Mouse (Mus musculus): ENCODE measurements around the gene Olfr913. TPM values are rescaled to one million over a fixed set of nuclear protein-coding genes. Genes with fewer than 3 reads are reported as not detected.

Olfr913 gene
- not detected in 2 replicates for total RNA-seq (2014; fragmentation: Nextera tagmentation)
- not detected in 2 replicates for total RNA-seq (2017)

GRCm38 (mm10) chr9:38592459-38592858, at the start of gene Olfr913:
Gene Olfr913 (plus strand): TSS chr9:38592759.
- ATAC-seq (replicated peaks; ENCODE audit: low FRiP score, low TSS enrichment, poor library complexity, severe bottlenecking) = no peak

DNA sequence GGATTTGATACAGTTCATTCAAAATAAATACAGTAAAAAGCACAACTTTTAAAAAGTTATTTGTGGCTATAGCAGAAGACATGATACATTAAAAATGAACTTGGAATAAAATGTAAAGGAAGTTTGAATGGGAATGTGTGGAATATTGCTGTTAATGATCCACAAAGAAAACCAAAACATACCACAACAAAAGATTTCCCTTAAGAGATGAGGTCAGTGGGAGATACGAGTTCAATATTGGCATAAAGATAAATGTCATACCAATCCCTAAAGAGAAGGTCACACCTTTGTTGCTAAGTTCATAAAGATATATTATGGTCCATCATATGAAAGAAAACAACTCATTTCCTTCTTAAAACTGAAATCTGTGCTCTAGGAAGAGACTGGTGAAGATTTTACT, 12.7 kb upstream of the Olfr913 start, which contains the start of gene Olfr912:
Gene Olfr912 (plus strand): TSS at position 301 of the 400 bp plus-strand sequence.
- ATAC-seq (replicated peaks; ENCODE audit: low FRiP score, low TSS enrichment, poor library complexity, severe bottlenecking) = no peak

- no peak for ATAC-seq (replicated peaks; ENCODE audit: low FRiP score, low TSS enrichment, poor library complexity, severe bottlenecking)
These were observed 1.5 kb upstream of the Olfr913 start for GRCm38 (mm10) chr9:38591056-38591455.

- no peak for ATAC-seq (replicated peaks; ENCODE audit: low FRiP score, low TSS enrichment, poor library complexity, severe bottlenecking)
These were observed 12.2 kb downstream of the Olfr913 start, which contains the start of gene Olfr914 for GRCm38 (mm10) chr9:38604802-38605201. Gene Olfr914 (plus strand): TSS chr9:38605102.

DNA sequence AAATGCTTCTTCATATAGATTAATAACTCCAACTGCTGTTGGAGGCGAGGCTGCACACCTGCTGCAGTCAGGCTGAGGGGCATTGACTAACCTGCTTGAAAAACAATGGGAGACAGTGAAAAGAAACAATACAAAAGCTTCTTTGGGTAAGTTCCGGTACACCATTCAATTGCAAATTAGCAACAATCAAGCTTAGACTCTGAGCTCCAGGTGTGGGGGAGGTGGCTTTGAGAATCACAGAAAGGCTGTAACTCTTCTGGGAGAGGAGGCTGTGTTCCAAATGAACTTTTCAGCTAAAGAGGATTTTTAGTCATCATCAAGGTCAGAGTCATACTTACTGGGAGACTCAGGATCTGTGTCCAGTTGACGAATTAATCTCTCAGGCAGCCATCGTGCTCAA, 39.8 kb downstream of the Olfr913 start:
- ATAC-seq (replicated peaks; ENCODE audit: low FRiP score, low TSS enrichment, poor library complexity, severe bottlenecking) = no peak

Other genes with a start within 250 kb of the Olfr913 start
- not detected in 2 replicates for gene Olfr898, start 244.3 kb upstream of the Olfr913 start, total RNA-seq (2014; fragmentation: Nextera tagmentation)
- not detected in 2 replicates for gene Olfr898, start 244.3 kb upstream of the Olfr913 start, total RNA-seq (2017)
- not detected in 2 replicates for gene Olfr250, start 225.9 kb upstream of the Olfr913 start, total RNA-seq (2014; fragmentation: Nextera tagmentation)
- gene Olfr250, start 225.9 kb upstream of the Olfr913 start, total RNA-seq (2017) = not detected in 2 replicates
- gene Olfr251, start 215.7 kb upstream of the Olfr913 start, total RNA-seq (2014; fragmentation: Nextera tagmentation) = not detected in 2 replicates
- gene Olfr251, start 215.7 kb upstream of the Olfr913 start, total RNA-seq (2017) = not detected in 2 replicates
- gene Olfr147, start 191.1 kb upstream of the Olfr913 start, total RNA-seq (2014; fragmentation: Nextera tagmentation) = not detected in 2 replicates
- not detected in 2 replicates for gene Olfr147, start 191.1 kb upstream of the Olfr913 start, total RNA-seq (2017)
- not detected in 2 replicates for gene Olfr901, start 163.3 kb upstream of the Olfr913 start, total RNA-seq (2014; fragmentation: Nextera tagmentation)
- gene Olfr901, start 163.3 kb upstream of the Olfr913 start, total RNA-seq (2017) = not detected in 2 replicates
- not detected in 2 replicates for gene Olfr902, start 145.1 kb upstream of the Olfr913 start, total RNA-seq (2014; fragmentation: Nextera tagmentation)
- gene Olfr902, start 145.1 kb upstream of the Olfr913 start, total RNA-seq (2017) = not detected in 2 replicates
- not detected in 2 replicates for gene Olfr904, start 129.6 kb upstream of the Olfr913 start, total RNA-seq (2014; fragmentation: Nextera tagmentation)
- not detected in 2 replicates for gene Olfr904, start 129.6 kb upstream of the Olfr913 start, total RNA-seq (2017)
- not detected in 2 replicates for gene Olfr905, start 121.7 kb upstream of the Olfr913 start, total RNA-seq (2014; fragmentation: Nextera tagmentation)
- gene Olfr905, start 121.7 kb upstream of the Olfr913 start, total RNA-seq (2017) = not detected in 2 replicates
- gene Olfr906, start 105.7 kb upstream of the Olfr913 start, total RNA-seq (2014; fragmentation: Nextera tagmentation) = not detected in 2 replicates
- gene Olfr906, start 105.7 kb upstream of the Olfr913 start, total RNA-seq (2017) = not detected in 2 replicates
- not detected in 2 replicates for gene Olfr907, start 97.0 kb upstream of the Olfr913 start, total RNA-seq (2014; fragmentation: Nextera tagmentation)
- gene Olfr907, start 97.0 kb upstream of the Olfr913 start, total RNA-seq (2017) = not detected in 2 replicates
- not detected in 2 replicates for gene Olfr911-ps1, start 71.2 kb upstream of the Olfr913 start, total RNA-seq (2014; fragmentation: Nextera tagmentation)
- gene Olfr911-ps1, start 71.2 kb upstream of the Olfr913 start, total RNA-seq (2017) = not detected in 2 replicates
- not detected in 2 replicates for gene Olfr910, start 54.9 kb upstream of the Olfr913 start, total RNA-seq (2014; fragmentation: Nextera tagmentation)
- not detected in 2 replicates for gene Olfr910, start 54.9 kb upstream of the Olfr913 start, total RNA-seq (2017)
- gene Olfr912, start 12.6 kb upstream of the Olfr913 start, total RNA-seq (2014; fragmentation: Nextera tagmentation) = not detected in 2 replicates
- gene Olfr912, start 12.6 kb upstream of the Olfr913 start, total RNA-seq (2017) = not detected in 2 replicates
- gene Olfr914, start 12.3 kb downstream of the Olfr913 start, total RNA-seq (2014; fragmentation: Nextera tagmentation) = not detected in 2 replicates
- not detected in 2 replicates for gene Olfr914, start 12.3 kb downstream of the Olfr913 start, total RNA-seq (2017)
- gene Olfr916, start 67.1 kb downstream of the Olfr913 start, total RNA-seq (2014; fragmentation: Nextera tagmentation) = not detected in 2 replicates
- gene Olfr916, start 67.1 kb downstream of the Olfr913 start, total RNA-seq (2017) = not detected in 2 replicates
- gene Olfr917, start 73.1 kb downstream of the Olfr913 start, total RNA-seq (2014; fragmentation: Nextera tagmentation) = not detected in 2 replicates
- gene Olfr917, start 73.1 kb downstream of the Olfr913 start, total RNA-seq (2017) = not detected in 2 replicates
- gene Olfr918, start 81.8 kb downstream of the Olfr913 start, total RNA-seq (2014; fragmentation: Nextera tagmentation) = not detected in 2 replicates
- not detected in 2 replicates for gene Olfr918, start 81.8 kb downstream of the Olfr913 start, total RNA-seq (2017)
- not detected in 2 replicates for gene Olfr919, start 110.9 kb downstream of the Olfr913 start, total RNA-seq (2014; fragmentation: Nextera tagmentation)
- not detected in 2 replicates for gene Olfr919, start 110.9 kb downstream of the Olfr913 start, total RNA-seq (2017)
- 12.3 and 16.2 TPM in 2 replicates for gene Vwa5a, start 125.5 kb downstream of the Olfr913 start, total RNA-seq (2014; fragmentation: Nextera tagmentation)
- gene Vwa5a, start 125.5 kb downstream of the Olfr913 start, total RNA-seq (2017) = 19.6 and 21.5 TPM in 2 replicates
- 0.15 TPM in 1 of 2 replicates, not detected in the other for gene Olfr920, start 159.5 kb downstream of the Olfr913 start, total RNA-seq (2014; fragmentation: Nextera tagmentation)
- 0.19 and 0.33 TPM in 2 replicates for gene Olfr920, start 159.5 kb downstream of the Olfr913 start, total RNA-seq (2017)
- gene Olfr921, start 180.3 kb downstream of the Olfr913 start, total RNA-seq (2014; fragmentation: Nextera tagmentation) = not detected in 2 replicates
- not detected in 2 replicates for gene Olfr921, start 180.3 kb downstream of the Olfr913 start, total RNA-seq (2017)
- gene Olfr922, start 221.9 kb downstream of the Olfr913 start, total RNA-seq (2014; fragmentation: Nextera tagmentation) = not detected in 2 replicates
- not detected in 2 replicates for gene Olfr922, start 221.9 kb downstream of the Olfr913 start, total RNA-seq (2017)
- gene Olfr923, start 233.8 kb downstream of the Olfr913 start, total RNA-seq (2014; fragmentation: Nextera tagmentation) = not detected in 2 replicates
- gene Olfr923, start 233.8 kb downstream of the Olfr913 start, total RNA-seq (2017) = not detected in 2 replicates

Data from megakaryocyte-erythroid progenitor cell, adult 5-6 weeks (primary cell).